Mouse (Mus musculus) midbrain, embryonic 11.5 days (tissue): ENCODE measurements around the gene Psmc1. TPM values are rescaled to one million over a fixed set of nuclear protein-coding genes. Genes with fewer than 3 reads are reported as not detected.

Experiments
- ATAC-seq: fragments of 200-750 bp; cut with Nextera tagmentation; 2 replicates; pipeline ENCODE4 v1.8.0; 2017; ENCODE audit warnings: moderate TSS enrichment, moderate library complexity; ENCODE audit not compliant: low FRiP score
- DNase-seq: peaks from one replicate; pipeline ENCODE4 v3.0.0; 2015; ENCODE audit warnings: low spot score; ENCODE audit errors: missing footprints
- H3K27ac ChIP-seq: fragments of 300-500 bp; sonication (generic); 2 replicates; pipeline ENCODE4 v1.5.1; 2014; ENCODE audit warnings: low read depth, low read length
- H3K27me3 ChIP-seq: fragments of 300-500 bp; sonication (generic); 2 replicates; pipeline ENCODE4 v1.6.1; 2014; ENCODE audit warnings: mild to moderate bottlenecking, low read length, moderate library complexity, mixed read lengths; ENCODE audit not compliant: control insufficient read depth, insufficient read depth
- H3K36me3 ChIP-seq: fragments of 300-500 bp; sonication (generic); 2 replicates; pipeline ENCODE4 v1.6.1; 2014; ENCODE audit warnings: mild to moderate bottlenecking, low read length, moderate library complexity, mixed read lengths; ENCODE audit not compliant: control insufficient read depth, insufficient read depth
- H3K4me1 ChIP-seq: fragments of 300-500 bp; sonication (generic); 2 replicates; pipeline ENCODE4 v1.6.1; 2014; ENCODE audit warnings: low read length; ENCODE audit not compliant: control insufficient read depth, insufficient read depth
- H3K4me2 ChIP-seq: fragments of 300-500 bp; sonication (generic); 2 replicates; pipeline ENCODE4 v1.6.1; 2014; ENCODE audit warnings: mild to moderate bottlenecking, moderate library complexity
- H3K4me3 ChIP-seq: fragments of 300-500 bp; sonication (generic); 2 replicates; pipeline ENCODE4 v1.5.1; 2014; ENCODE audit warnings: low read depth, low read length
- H3K9ac ChIP-seq: fragments of 300-500 bp; sonication (generic); 2 replicates; pipeline ENCODE4 v1.6.1; 2014; ENCODE audit warnings: low read length
- H3K9me3 ChIP-seq: fragments of 300-500 bp; sonication (generic); 2 replicates; pipeline ENCODE4 v1.6.1; 2016; ENCODE audit warnings: low read length; ENCODE audit not compliant: control insufficient read depth
- WGBS: fragments of 180-500 bp; shearing (Covaris S2); extraction: QIAGEN DNeasy Blood & Tissue Kit; methylation state at CpG from one replicate; pipeline ENCODE4 v1.1.7; 2014; 5-methylcytosine and 5-hydroxymethylcytosine counted together
- polyA plus RNA-seq: library from polyadenylated mRNA; unstranded; fragments of >200 nt; fragmentation: Nextera tagmentation; extraction: Ambion mirVana; gene quantifications from 2 replicates; pipeline ENCODE4 v1.2.1, GENCODE M21; 2014

The Psmc1 gene
- polyA plus RNA-seq, 1 experiment from 2014 or later, result 448 TPM

- 89% methylated on average over 3 of the region's 3 CpGs for WGBS
- H3K27ac ChIP-seq, result no peak overlapping the region
- no peaks in the 10 kb centered on the region for H3K9me3 ChIP-seq
- ATAC-seq, result no peak
- peak; percentile 73 for DNase-seq
- no peak overlapping the region for H3K4me3 ChIP-seq
- no peaks in the 10 kb centered on the region for H3K27me3 ChIP-seq
- no peaks in the 10 kb centered on the region for H3K36me3 ChIP-seq
- H3K4me2 ChIP-seq, result no peak overlapping the region
- H3K9ac ChIP-seq, result no peak overlapping the region
- no peaks in the 10 kb centered on the region for H3K4me1 ChIP-seq
Measured at GRCm38 (mm10) chr12:100088026-100088425, 21.9 kb upstream of the Psmc1 start.

DNA sequence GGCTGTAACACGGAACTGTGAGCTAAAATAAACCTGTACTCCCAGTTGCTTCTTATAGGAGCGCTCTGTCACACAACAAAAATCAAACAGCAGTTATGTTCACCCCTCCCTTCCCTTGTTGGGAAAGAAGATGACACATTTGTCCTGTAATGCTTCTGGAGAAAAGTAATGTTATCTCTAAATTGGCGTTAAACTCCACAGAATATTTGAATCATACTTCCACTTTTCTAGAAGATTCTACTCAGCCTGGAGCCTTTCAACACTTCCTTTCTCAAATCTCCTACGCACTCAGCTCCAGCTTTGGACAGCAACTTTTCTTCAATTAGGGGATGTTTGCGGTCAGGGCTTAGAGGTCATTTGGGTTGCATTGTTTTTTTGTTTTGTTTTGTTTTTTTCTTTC, 20.7 kb upstream of the Psmc1 start:
- 90% methylated on average over 5 of the region's 5 CpGs for WGBS
- ATAC-seq (no peak), DNase-seq (no peak)
- Histone ChIP-seq H3K4me1 (no peaks in the 10 kb centered on the region), H3K4me3 (no peak overlapping the region), H3K4me2 (no peak overlapping the region), H3K27ac (no peak overlapping the region), H3K36me3 (no peaks in the 10 kb centered on the region), H3K9ac (no peak overlapping the region), H3K9me3 (no peaks in the 10 kb centered on the region), H3K27me3 (no peaks in the 10 kb centered on the region)

DNA sequence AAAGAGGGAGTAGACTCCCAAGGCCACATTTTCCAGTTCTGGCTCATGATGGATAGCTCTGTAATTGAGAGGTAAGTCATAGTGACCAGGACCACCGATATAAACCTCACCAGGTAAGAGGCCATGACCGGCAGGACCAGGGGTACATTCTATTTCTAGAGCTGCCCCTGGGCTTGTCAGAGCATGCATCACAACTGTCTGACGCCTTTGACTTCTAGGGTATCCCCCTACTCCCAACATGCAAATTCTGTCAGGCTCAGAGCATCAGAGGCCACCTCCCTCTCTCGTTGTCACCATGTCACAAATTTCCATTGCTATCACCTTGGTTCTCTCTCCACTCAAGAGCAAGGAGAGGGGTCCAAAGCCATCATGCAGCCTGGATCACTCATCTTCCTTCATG, 19.2 kb upstream of the Psmc1 start:
- 89% methylated on average over 4 of the region's 4 CpGs for WGBS
- peak; percentile 64 for DNase-seq
- Histone ChIP-seq H3K36me3 (no peaks in the 10 kb centered on the region), H3K27ac (no peak overlapping the region), H3K4me1 (no peaks in the 10 kb centered on the region), H3K9ac (no peak overlapping the region), H3K9me3 (no peaks in the 10 kb centered on the region), H3K4me3 (no peak overlapping the region), H3K27me3 (no peaks in the 10 kb centered on the region), H3K4me2 (no peak overlapping the region)
- ATAC-seq, result no peak

GRCm38 (mm10) chr12:100093046-100093445, 16.9 kb upstream of the Psmc1 start:
- H3K36me3 ChIP-seq, result no peaks in the 10 kb centered on the region
- H3K4me1 ChIP-seq, result no peaks in the 10 kb centered on the region
- no peaks in the 10 kb centered on the region for H3K9me3 ChIP-seq
- ATAC-seq (no peak), DNase-seq (peak; percentile 56)
- 89% methylated on average over 11 of the region's 11 CpGs for WGBS
- no peak overlapping the region for H3K27ac ChIP-seq
- H3K4me2 ChIP-seq, result no peak overlapping the region
- no peak overlapping the region for H3K4me3 ChIP-seq
- H3K27me3 ChIP-seq, result no peaks in the 10 kb centered on the region
- no peak overlapping the region for H3K9ac ChIP-seq

DNA sequence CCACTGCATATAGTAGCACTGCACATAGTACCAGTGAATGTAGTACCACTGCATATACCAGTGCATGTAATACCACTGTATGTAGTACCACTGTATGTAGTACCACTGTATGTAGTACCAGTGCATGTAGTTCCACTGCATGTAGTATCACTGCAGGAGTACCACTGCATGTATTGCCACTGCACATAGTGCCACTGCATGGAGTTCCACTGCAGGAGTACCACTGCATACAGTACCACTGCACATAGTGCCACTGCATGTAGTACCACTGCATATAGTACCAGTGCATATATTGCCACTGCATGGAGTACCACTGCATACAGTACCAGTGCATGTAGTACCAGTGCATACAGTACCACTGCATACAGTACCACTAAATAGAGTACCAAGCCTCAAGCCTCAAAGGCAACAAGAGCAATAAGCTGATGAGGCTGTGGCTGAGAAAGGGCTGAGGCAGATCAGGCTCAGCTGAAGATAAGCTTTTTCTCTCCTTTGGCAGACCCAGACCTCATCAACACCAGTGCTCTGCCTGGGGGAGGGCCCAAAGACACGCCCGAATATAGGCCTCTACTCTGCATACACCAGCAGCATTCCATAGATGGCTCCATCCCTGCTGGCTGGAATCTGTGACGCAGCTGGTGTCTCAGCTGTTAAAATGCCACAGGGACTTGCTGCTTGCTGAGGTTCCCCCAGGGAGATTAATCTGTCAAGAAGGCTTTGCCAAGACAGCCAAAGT, 9.8 kb upstream of the Psmc1 start:
- no peak overlapping the region for H3K9ac ChIP-seq
- H3K4me3 ChIP-seq, result no peak overlapping the region
- ATAC-seq (peak; percentile 48; the same call in 1 of the 2 replicates), DNase-seq (peak; percentile 69)
- no peaks in the 10 kb centered on the region for H3K27me3 ChIP-seq
- 63% methylated on average over 3 of the region's 3 CpGs for WGBS
- H3K4me1 ChIP-seq, result no peaks in the 10 kb centered on the region
- no peaks in the 10 kb centered on the region for H3K9me3 ChIP-seq
- no peaks in the 10 kb centered on the region for H3K36me3 ChIP-seq
- no peak overlapping the region for H3K4me2 ChIP-seq
- no peak overlapping the region for H3K27ac ChIP-seq

DNA sequence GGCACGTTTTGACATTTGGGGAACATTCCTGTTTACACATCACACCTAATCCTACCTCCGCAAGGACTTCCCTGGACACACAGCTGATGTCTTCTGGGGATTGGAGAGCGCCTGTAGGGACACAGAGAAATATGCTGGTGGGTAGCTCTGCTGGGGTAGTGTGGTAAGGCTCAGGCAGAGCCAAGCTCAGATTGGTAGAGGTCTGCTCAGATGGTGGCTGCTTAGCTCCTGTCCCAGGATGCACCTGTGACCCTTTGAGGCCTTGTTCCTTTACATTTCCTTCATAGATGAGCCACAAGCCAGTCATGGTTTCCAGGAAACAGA, 9.3 kb upstream of the Psmc1 start:
- peak; percentile 38; the same call in 1 of the 2 replicates for ATAC-seq
- WGBS, result 63% methylated on average over 3 of the region's 3 CpGs
- no peaks in the 10 kb centered on the region for H3K9me3 ChIP-seq
- H3K36me3 ChIP-seq, result no peaks in the 10 kb centered on the region
- no peak overlapping the region for H3K4me2 ChIP-seq
- no peak overlapping the region for H3K27ac ChIP-seq
- no peaks in the 10 kb centered on the region for H3K27me3 ChIP-seq
- H3K4me1 ChIP-seq, result no peaks in the 10 kb centered on the region
- H3K9ac ChIP-seq, result no peak overlapping the region
- DNase-seq, result peak; percentile 33
- H3K4me3 ChIP-seq, result no peak overlapping the region

- H3K36me3 ChIP-seq, result no peaks in the 10 kb centered on the region
- 76% methylated on average over 3 of the region's 3 CpGs for WGBS
- ATAC-seq (no peak), DNase-seq (no peak)
- no peaks in the 10 kb centered on the region for H3K9me3 ChIP-seq
- H3K27ac ChIP-seq, result no peak overlapping the region
- no peak overlapping the region for H3K9ac ChIP-seq
- no peak overlapping the region for H3K4me3 ChIP-seq
- H3K4me1 ChIP-seq, result no peaks in the 10 kb centered on the region
- H3K4me2 ChIP-seq, result no peak overlapping the region
- no peaks in the 10 kb centered on the region for H3K27me3 ChIP-seq
Measured at GRCm38 (mm10) chr12:100101651-100102050, 8.3 kb upstream of the Psmc1 start.

DNA sequence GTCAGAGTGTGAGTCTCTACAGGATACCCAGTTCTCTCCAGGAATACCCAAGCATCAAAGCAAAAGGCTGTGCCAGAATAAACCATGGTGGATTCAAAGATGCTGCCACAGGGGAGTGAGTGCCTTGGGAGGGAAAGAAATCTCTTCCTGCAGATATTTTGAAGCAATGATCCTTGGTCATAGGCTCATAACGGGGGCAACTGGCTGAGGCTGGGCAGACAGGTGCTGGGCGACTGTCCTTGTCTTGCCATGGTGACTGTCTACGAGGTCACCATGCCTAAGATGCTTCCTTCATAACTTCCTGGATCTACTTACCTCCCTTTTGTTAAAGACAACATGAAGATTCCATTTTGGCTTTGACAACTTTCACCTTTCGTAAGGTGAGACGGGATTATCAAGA, 5.4 kb upstream of the Psmc1 start:
- 87% methylated on average over 5 of the region's 5 CpGs for WGBS
- no peak overlapping the region for H3K4me3 ChIP-seq
- peak; percentile 57 for DNase-seq
- ATAC-seq, result no peak
- H3K27me3 ChIP-seq, result no peaks in the 10 kb centered on the region
- no peak overlapping the region for H3K9ac ChIP-seq
- H3K27ac ChIP-seq, result no peak overlapping the region
- no peaks in the 10 kb centered on the region for H3K9me3 ChIP-seq
- no peaks in the 10 kb centered on the region for H3K36me3 ChIP-seq
- no peak overlapping the region for H3K4me2 ChIP-seq
- H3K4me1 ChIP-seq, result no peaks in the 10 kb centered on the region

GRCm38 (mm10) chr12:100106275-100106895, 3.6 kb upstream of the Psmc1 start:
- ATAC-seq, result no peak; the same call in 1 of the 2 replicates
- no peak overlapping the region for H3K4me2 ChIP-seq

More at GRCm38 (mm10) chr12:100106275-100106895, 3.6 kb upstream of the Psmc1 start:
- 12% methylated on average over 20 of the region's 20 CpGs for WGBS
- H3K36me3 ChIP-seq, result no peaks in the 10 kb centered on the region
- H3K27ac ChIP-seq, result no peak overlapping the region
- H3K4me1 ChIP-seq, result peaks cover 7% of the 10 kb centered on the region
- peak; percentile 99 for DNase-seq
- H3K27me3 ChIP-seq, result no peaks in the 10 kb centered on the region
- no peak overlapping the region for H3K4me3 ChIP-seq
- no peak overlapping the region for H3K9ac ChIP-seq
- H3K9me3 ChIP-seq, result no peaks in the 10 kb centered on the region
